Mouse (Mus musculus) neural tube, embryonic 15.5 days (tissue): Measurements from ENCODE around the gene Ces1a. TPM values are rescaled to one million over a fixed set of nuclear protein-coding genes. Genes with fewer than 3 reads are reported as not detected.

Source experiments
- ATAC-seq: fragments of 200-750 bp; cut with Nextera tagmentation; 2 replicates; pipeline ENCODE4 v1.8.0; 2017; ENCODE audit warnings: mild to moderate bottlenecking, moderate TSS enrichment, moderate library complexity; ENCODE audit not compliant: low FRiP score
- H3K27ac ChIP-seq: fragments of 300-500 bp; sonication (generic); replicated peaks from 2 replicates; pipeline ENCODE4 v1.5.1; 2015; ENCODE audit warnings: mild to moderate bottlenecking, inconsistent platforms
- H3K27me3 ChIP-seq: fragments of 300-500 bp; sonication (generic); replicated peaks from 2 replicates; pipeline ENCODE4 v1.6.1; 2015; ENCODE audit warnings: inconsistent platforms
- H3K36me3 ChIP-seq: fragments of 300-500 bp; sonication (generic); 2 replicates; pipeline ENCODE4 v1.6.1; 2015; ENCODE audit warnings: inconsistent platforms
- H3K4me1 ChIP-seq: fragments of 300-500 bp; sonication (generic); 2 replicates; pipeline ENCODE4 v1.6.1; 2015; ENCODE audit warnings: inconsistent platforms
- H3K4me2 ChIP-seq: fragments of 300-500 bp; sonication (generic); 2 replicates; pipeline ENCODE4 v1.6.1; 2015; ENCODE audit warnings: inconsistent platforms, mild to moderate bottlenecking, moderate library complexity
- H3K4me3 ChIP-seq: fragments of 300-500 bp; sonication (generic); replicated peaks from 2 replicates; pipeline ENCODE4 v1.5.1; 2015; ENCODE audit warnings: mild to moderate bottlenecking, inconsistent platforms
- H3K9ac ChIP-seq: fragments of 300-500 bp; sonication (generic); replicated peaks from 2 replicates; pipeline ENCODE4 v1.6.1; 2015; ENCODE audit warnings: mild to moderate bottlenecking, inconsistent platforms
- H3K9me3 ChIP-seq: fragments of 300-500 bp; sonication (generic); replicated peaks from 2 replicates; pipeline ENCODE4 v1.6.1; 2016; ENCODE audit warnings: inconsistent platforms
- WGBS: fragments of 180-500 bp; shearing (Covaris S2); methylation state at CpG from one replicate; pipeline ENCODE4 v1.1.7; 2015; ENCODE audit warnings: mixed read lengths; 5-methylcytosine and 5-hydroxymethylcytosine counted together
- polyA plus RNA-seq: library from polyadenylated mRNA; unstranded; fragments of >200 nt; fragmentation: Nextera tagmentation; extraction: Ambion mirVana; gene quantifications from 2 replicates; pipeline ENCODE4 v1.2.1, GENCODE M21; 2015

Ces1a gene
- polyA plus RNA-seq, result 0.09 and 0.14 TPM in 2 replicates

DNA sequence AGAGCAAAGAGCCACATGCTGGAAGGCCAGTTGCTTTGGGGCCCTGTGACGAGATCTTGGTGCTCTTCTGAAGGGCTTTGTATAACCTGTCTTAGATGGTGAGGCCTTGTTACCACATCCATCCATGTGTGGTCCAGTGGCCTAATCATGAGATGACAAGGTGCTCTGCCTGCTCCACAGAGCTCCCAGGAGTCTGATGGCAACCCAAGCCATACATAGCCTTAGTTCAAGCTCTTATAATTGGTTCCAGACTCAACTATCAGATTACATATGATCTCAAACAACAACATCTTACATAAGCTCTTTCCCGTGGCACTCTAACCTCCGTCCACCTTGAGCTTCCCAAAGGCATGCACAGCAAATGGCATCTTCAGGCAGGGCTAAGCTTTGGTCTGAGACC is at the start of gene Ces1a:
Ces1a (minus strand) TSS at position 101 of the 400 bp plus-strand sequence.
- Histone ChIP-seq H3K27me3 (no peaks in the 10 kb centered on the region), H3K9ac (no peak within 1 kb of the TSS), H3K27ac (no peak within 1 kb of the TSS), H3K4me3 (no peak within 1 kb of the TSS), H3K4me2 (no peak within 1 kb of the TSS), H3K4me1 (no peaks in the 10 kb centered on the region), H3K36me3 (no peaks in the 10 kb centered on the region), H3K9me3 (no peaks in the 10 kb centered on the region)
- no peak for ATAC-seq
- 88% methylated on average over 3 of the region's 3 CpGs for WGBS

DNA sequence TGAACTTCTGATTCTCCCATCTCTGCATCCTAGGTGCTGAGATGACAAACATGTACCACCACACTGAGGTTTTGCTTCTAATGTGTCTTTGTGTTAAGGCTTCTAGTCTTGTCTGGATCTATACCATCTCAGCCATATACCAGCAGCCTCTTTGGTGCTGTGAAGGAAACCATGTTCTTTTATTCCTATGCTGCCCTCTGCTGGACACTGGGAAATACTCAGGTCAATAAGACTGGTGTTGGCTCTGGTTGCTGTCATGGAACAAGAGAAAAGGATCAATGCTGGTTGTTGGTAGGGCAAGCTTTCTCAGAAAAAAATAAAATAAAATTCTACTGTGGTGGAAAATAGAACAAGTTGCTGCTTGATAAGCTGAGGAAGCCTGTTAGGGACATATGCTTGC is 47.4 kb upstream of the Ces1a start:
- no peaks in the 10 kb centered on the region for H3K36me3 ChIP-seq
- H3K4me3 ChIP-seq, result no peak overlapping the region
- ATAC-seq, result no peak
- H3K27ac ChIP-seq, result no peak overlapping the region
- H3K9ac ChIP-seq, result no peak overlapping the region
- no peaks in the 10 kb centered on the region for H3K4me1 ChIP-seq
- no peaks in the 10 kb centered on the region for H3K9me3 ChIP-seq
- no peak overlapping the region for H3K4me2 ChIP-seq
- H3K27me3 ChIP-seq, result no peaks in the 10 kb centered on the region

DNA sequence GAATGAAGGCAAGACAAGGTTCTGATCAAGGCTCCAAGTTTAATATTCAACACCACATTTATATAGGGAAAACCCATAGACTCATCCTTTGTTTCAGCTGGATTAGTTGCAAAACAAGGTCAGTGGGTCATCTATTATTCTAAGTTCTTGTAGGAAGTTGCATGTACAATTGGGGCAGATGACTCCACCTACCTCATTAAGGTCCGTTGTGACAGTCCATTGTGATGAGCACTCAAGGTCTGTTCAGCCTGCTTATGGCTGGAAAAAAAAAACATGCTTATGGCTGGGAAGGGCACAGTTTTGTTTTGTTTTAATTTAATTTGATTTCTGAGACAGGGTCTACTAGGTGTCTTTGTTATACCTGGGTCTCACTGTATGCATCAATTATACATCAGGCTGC is 43.3 kb upstream of the Ces1a start:
- H3K9ac ChIP-seq, result no peak overlapping the region
- no peak overlapping the region for H3K4me3 ChIP-seq
- no peaks in the 10 kb centered on the region for H3K9me3 ChIP-seq
- H3K27me3 ChIP-seq, result no peaks in the 10 kb centered on the region
- no peak for ATAC-seq
- no peak overlapping the region for H3K27ac ChIP-seq
- H3K4me2 ChIP-seq, result no peak overlapping the region
- H3K4me1 ChIP-seq, result peaks cover 4% of the 10 kb centered on the region; the same call in 1 of the 2 replicates
- no peaks in the 10 kb centered on the region for H3K36me3 ChIP-seq
- 45% methylated on average over 1 of the region's 1 CpGs for WGBS

DNA sequence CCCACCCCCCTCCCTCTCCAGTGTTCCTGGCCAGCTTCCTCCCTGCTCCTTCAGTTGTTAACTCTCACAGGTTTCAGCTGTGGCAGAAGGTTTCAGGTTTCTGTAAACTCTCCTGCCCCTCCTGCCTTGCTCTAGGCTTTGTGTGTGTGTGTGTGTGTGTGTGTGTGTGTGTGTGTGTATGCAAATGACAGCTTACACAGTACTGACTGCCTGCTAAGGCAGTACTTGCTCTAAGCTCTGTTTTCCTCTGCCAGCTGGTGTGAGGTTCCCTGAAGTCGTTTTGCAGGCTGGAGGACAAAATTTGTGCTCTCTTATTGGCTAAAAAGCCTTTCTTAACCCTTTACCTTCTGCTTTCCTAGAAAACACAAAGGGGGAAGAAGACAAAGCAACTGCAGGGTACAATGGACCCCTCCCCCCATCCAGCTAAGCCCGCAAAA is 40.7 kb upstream of the Ces1a start:
- 8% methylated on average over 2 of the region's 2 CpGs for WGBS
- Histone ChIP-seq H3K4me2 (no peak overlapping the region), H3K9me3 (no peaks in the 10 kb centered on the region), H3K36me3 (no peaks in the 10 kb centered on the region), H3K4me1 (peaks cover 4% of the 10 kb centered on the region; the same call in 1 of the 2 replicates), H3K9ac (no peak overlapping the region), H3K27me3 (no peaks in the 10 kb centered on the region), H3K27ac (no peak overlapping the region), H3K4me3 (no peak overlapping the region)
- ATAC-seq, result no peak

DNA sequence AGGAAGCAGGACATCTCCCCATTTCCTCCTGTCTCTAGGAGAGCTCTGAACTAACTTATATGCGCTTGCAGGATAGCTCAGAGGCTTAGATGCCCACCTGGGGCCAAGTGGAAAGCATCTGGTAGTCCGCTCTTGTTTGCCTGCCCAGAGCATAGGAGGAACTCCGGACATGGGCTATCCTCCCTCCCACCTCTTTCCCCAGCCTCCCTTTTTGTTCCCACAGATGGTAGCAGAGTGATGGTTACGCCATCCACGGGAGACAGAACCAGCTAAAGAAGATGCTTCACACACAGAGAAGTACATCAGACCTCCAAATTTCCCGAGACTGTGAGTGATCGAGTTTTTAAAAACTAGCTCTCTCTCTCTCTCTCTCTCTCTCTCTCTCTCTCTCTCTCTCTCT is 40.2 kb upstream of the Ces1a start:
- WGBS, result 46% methylated on average over 7 of the region's 7 CpGs
- no peak overlapping the region for H3K4me3 ChIP-seq

DNA sequence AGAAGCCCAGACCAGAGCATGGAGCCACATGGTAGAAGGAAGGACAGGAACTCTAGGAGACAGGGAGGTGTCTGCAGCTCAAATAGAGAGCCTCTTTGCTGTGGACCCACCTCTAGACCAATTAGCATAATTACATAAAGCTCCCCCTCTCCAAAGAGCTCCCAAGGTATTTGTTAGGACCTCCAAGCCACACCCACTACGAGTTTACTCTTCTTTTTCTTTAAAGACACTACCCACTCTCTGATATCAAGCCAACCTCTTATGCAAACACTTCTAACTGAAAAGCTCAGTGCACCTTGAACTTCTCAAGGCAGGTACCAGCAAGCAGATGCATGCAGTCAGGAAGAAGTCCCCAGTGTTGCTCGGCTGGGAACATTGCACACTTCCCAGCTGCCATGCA is 31.9 kb upstream of the Ces1a start, which contains the start of gene Ces1b:
Ces1b (minus strand) TSS at position 131 of the 400 bp plus-strand sequence.
- Histone ChIP-seq H3K36me3 (no peaks in the 10 kb centered on the region), H3K4me3 (no peak within 1 kb of the TSS), H3K27ac (no peak within 1 kb of the TSS), H3K9me3 (no peaks in the 10 kb centered on the region), H3K27me3 (no peaks in the 10 kb centered on the region), H3K9ac (no peak within 1 kb of the TSS), H3K4me2 (no peak within 1 kb of the TSS), H3K4me1 (no peaks in the 10 kb centered on the region)
- ATAC-seq, result no peak
- 86% methylated on average over 2 of the region's 2 CpGs for WGBS

More for the DNA sequence above, 40.2 kb upstream of the Ces1a start:
- Histone ChIP-seq H3K9ac (no peak overlapping the region), H3K27me3 (no peaks in the 10 kb centered on the region), H3K4me1 (peaks cover 4% of the 10 kb centered on the region; the same call in 1 of the 2 replicates), H3K4me2 (peak overlapping the region; percentile 26; the same call in 1 of the 2 replicates), H3K36me3 (no peaks in the 10 kb centered on the region), H3K9me3 (no peaks in the 10 kb centered on the region), H3K27ac (no peak overlapping the region)
- ATAC-seq, result no peak

DNA sequence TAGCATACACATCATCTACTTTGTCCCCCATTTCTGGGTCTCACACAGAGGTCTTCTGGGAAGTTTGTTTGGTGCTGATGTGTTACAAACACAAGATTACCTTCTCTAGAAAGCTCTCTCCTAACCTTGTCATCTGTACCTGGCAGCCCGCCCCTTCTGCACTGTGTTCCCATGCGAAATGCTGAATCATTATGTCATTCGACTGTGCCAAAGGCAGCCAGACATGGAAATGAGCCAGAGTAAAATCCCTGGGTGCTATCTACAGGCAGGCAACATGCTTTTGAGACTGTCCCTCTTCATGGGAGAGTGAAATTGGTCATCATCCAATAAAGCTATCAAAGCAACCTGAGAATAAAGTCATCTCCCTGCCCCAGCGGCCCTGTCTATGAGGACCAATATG is 27.3 kb upstream of the Ces1a start:
- no peaks in the 10 kb centered on the region for H3K4me1 ChIP-seq
- no peak overlapping the region for H3K4me2 ChIP-seq
- no peaks in the 10 kb centered on the region for H3K36me3 ChIP-seq
- no peak overlapping the region for H3K4me3 ChIP-seq
- ATAC-seq, result no peak
- H3K27ac ChIP-seq, result no peak overlapping the region
- H3K9me3 ChIP-seq, result no peaks in the 10 kb centered on the region
- no peak overlapping the region for H3K9ac ChIP-seq
- H3K27me3 ChIP-seq, result no peaks in the 10 kb centered on the region
- WGBS, result 92% methylated on average over 4 of the region's 4 CpGs

DNA sequence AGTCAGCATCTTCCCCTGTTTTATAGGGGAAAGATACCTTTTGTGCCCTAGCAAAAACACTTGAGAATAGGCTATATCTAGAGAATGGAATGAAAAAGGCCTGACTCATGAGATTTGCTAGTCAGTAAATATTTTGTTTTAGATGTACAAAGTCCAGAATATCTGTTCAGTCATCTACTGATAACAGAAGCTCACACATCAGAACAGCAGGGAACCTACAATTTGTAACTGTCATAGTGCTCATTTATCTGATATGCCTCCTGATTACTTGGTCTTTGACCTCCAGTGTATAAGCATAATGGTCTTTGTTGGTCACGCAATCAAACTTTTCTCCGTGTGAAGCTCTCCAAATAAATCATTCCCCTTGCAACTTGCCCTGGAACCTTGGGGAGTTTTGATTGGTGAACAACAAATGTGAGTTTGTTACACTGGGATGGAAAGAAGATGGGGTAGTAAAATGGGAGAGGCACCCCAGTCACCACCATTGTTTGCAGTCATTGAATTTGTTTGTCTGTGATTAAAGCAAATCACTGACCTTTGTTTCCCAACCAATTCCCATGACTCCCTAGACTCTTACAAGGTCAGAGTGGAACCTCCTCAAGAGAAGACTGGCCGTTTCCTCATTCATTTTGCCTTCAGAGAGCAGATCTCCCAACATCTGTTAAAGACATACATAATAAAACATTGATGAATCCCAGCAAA is 15.6 kb upstream of the Ces1a start:
- no peak overlapping the region for H3K4me3 ChIP-seq
- H3K27me3 ChIP-seq, result no peaks in the 10 kb centered on the region
- no peaks in the 10 kb centered on the region for H3K9me3 ChIP-seq
- no peaks in the 10 kb centered on the region for H3K4me1 ChIP-seq
- no peak for ATAC-seq
- no peaks in the 10 kb centered on the region for H3K36me3 ChIP-seq
- WGBS, result 12% methylated on average over 3 of the region's 3 CpGs
- no peak overlapping the region for H3K27ac ChIP-seq
- H3K9ac ChIP-seq, result no peak overlapping the region
- H3K4me2 ChIP-seq, result no peak overlapping the region

DNA sequence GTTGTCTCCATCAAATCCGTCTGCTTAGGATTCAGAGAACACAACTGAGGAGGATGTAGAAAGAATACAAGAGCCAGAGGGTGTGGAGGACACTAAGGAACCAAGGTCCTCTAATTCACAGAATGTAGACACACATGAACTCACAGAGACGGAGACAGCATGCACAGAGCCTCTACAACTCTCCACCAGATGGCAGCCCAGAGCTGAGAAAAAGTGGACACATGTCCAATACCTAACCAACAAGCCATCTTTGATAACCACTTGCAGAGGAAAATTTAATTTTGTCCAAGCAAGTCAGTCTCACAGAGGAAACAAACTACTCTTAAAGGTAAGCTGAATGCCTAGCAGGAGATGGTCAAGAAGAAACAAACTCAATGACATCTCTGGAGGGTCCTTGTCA is 11.2 kb upstream of the Ces1a start:
- H3K36me3 ChIP-seq, result no peaks in the 10 kb centered on the region
- H3K9me3 ChIP-seq, result no peaks in the 10 kb centered on the region
- H3K27ac ChIP-seq, result no peak overlapping the region
- ATAC-seq, result no peak
- no peaks in the 10 kb centered on the region for H3K4me1 ChIP-seq
- H3K4me3 ChIP-seq, result no peak overlapping the region
- no peak overlapping the region for H3K4me2 ChIP-seq
- H3K27me3 ChIP-seq, result no peaks in the 10 kb centered on the region
- WGBS, result 17% methylated on average over 2 of the region's 2 CpGs
- H3K9ac ChIP-seq, result no peak overlapping the region

DNA sequence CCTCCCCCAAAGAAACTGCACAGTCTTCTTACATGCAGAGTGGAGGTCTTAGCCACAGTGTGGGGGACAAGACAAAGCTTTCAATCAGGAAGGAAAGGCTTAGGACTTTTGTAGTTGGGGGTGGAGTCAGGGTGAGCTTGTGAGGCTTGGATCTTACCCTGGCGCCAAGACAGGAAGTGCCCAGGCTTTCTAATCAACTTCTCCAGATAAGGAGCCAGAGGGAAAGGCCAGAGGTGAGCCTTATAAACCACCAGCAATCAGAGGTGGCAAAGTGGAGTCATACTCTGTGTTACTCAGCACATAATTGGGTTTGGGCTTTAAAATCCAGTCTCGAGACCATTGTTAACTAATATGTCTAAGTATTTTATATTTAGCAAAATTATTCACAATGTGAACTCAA is 7.2 kb upstream of the Ces1a start:
- ATAC-seq, result no peak
- no peaks in the 10 kb centered on the region for H3K4me1 ChIP-seq
- no peak overlapping the region for H3K27ac ChIP-seq
- no peak overlapping the region for H3K9ac ChIP-seq
- no peak overlapping the region for H3K4me3 ChIP-seq
- no peaks in the 10 kb centered on the region for H3K36me3 ChIP-seq
- H3K9me3 ChIP-seq, result no peaks in the 10 kb centered on the region
- no peak overlapping the region for H3K4me2 ChIP-seq
- WGBS, result 74% methylated on average over 2 of the region's 2 CpGs
- H3K27me3 ChIP-seq, result no peaks in the 10 kb centered on the region

DNA sequence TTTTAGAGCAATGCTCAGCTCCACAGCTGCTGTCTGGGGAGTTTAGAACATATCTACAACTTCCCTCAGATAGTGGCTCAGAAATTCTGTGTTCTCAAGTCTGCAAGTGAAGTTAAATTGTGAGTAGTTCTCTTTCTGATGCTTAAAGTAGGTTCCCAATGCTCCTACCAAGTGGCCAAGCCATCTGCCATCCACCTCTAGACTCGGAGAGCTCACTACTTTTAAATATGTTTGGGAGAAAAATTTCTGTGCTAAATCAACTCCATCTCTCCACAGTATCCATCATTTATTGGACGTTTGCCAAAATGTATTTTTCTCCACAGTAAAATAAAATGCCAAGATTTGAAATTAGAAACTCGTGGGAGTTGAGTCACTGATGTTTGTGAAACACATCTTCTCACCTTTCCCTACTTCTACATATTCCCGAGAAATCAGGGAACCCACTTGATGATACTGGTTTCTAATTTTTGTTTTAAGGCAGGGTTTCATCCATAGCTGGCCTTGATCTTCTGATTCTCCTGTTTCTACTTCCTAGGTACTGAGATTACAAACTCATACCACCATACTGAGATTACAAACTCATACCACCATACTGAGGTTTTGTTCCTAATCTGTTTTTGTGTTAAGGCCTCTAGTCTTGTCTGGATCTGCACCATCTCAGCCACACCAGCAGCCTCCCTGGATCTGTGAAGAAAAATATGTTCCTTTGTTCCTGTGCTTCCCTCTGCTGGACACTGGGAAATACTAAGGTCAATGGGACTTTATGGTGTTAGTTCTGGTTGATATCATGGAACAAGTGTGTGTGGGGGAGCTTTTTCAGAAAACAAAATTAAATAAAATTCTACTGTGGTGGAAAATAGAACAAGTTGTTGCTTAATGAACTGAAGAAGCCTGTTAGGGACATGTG is 771 bp upstream of the Ces1a start:
- no peak overlapping the region for H3K27ac ChIP-seq
- H3K4me1 ChIP-seq, result no peaks in the 10 kb centered on the region
- H3K36me3 ChIP-seq, result no peaks in the 10 kb centered on the region
- H3K27me3 ChIP-seq, result no peaks in the 10 kb centered on the region
- ATAC-seq, result no peak
- WGBS, result 65% methylated on average over 4 of the region's 4 CpGs
- H3K4me3 ChIP-seq, result no peak overlapping the region
- no peak overlapping the region for H3K4me2 ChIP-seq
- no peaks in the 10 kb centered on the region for H3K9me3 ChIP-seq
- H3K9ac ChIP-seq, result no peak overlapping the region

DNA sequence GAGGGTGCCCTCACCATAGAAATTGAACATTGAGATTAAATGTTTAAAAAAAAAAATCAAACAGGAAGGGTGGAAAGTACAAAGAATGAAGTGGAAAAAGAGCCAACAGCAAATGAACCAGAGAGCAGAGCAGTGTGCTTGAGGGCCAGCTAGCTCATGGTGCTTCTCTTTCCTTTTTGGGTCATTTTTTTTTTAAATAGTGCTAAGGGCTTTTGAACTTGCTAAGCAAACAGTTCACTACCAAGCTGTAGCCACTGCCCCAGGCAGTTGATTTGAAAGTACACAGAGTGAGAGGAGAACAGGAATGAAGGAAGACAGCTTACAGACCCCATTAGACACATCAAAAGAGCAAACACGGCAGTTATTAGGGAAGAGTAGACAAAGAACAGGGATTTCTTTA is 4.9 kb downstream of the Ces1a start:
- WGBS, result 61% methylated on average over 1 of the region's 1 CpGs
- H3K9me3 ChIP-seq, result no peaks in the 10 kb centered on the region
- ATAC-seq, result no peak

More for the DNA sequence above, 4.9 kb downstream of the Ces1a start:
- no peak overlapping the region for H3K4me3 ChIP-seq
- no peaks in the 10 kb centered on the region for H3K27me3 ChIP-seq
- H3K9ac ChIP-seq, result no peak overlapping the region
- H3K4me1 ChIP-seq, result no peaks in the 10 kb centered on the region
- no peak overlapping the region for H3K27ac ChIP-seq
- H3K4me2 ChIP-seq, result no peak overlapping the region
- H3K36me3 ChIP-seq, result no peaks in the 10 kb centered on the region
